In genomic region chr2:152349842-152350540, GRCm38 (mm10) we compare ENCODE assay signal across 8 mouse cellular contexts. TPM values are rescaled to one million over a fixed set of nuclear protein-coding genes. Genes with fewer than 3 reads are reported as not detected.
A peak's percentile ranks its signal among the peaks of the same experiment; 100 is the strongest.
DNase-seq lines count a peak whose midpoint lies in the region; ATAC-seq and TF ChIP-seq lines count a peak whose summit lies in the region.

No protein-coding gene starts in this region.

- H3K4me2 ChIP-seq in midbrain, postnatal 0 days (ENCODE audit: low read depth, low read length, poor library complexity, severe bottlenecking), result no peak overlapping the region
- H3K4me2 ChIP-seq in midbrain, embryonic 14.5 days (ENCODE audit: low read length), result no peak overlapping the region
- no peak overlapping the region for H3K4me2 ChIP-seq in forebrain, embryonic 13.5 days

- H3K9ac ChIP-seq in midbrain, postnatal 0 days (replicated peaks; ENCODE audit: low read length, poor library complexity, severe bottlenecking), result no peak overlapping the region
- H3K9ac ChIP-seq in midbrain, embryonic 14.5 days (replicated peaks; ENCODE audit: low read length), result no peak overlapping the region
- no peak overlapping the region for H3K9ac ChIP-seq in forebrain, embryonic 13.5 days

- DNase-seq in midbrain, postnatal 0 days (ENCODE audit: low spot score), result peak; percentile 46
- DNase-seq in midbrain, embryonic 14.5 days, result no peak
- DNase-seq in c-Kit-positive CD71-positive TER-119-positive erythroid progenitor cells, embryonic 14.5 days (ENCODE audit: low spot score), result peak; percentile 55
- DNase-seq in kidney, adult 2 months, result peak; percentile 87
- peak; percentile 72 for DNase-seq in lung, postnatal 10 days
- no peak for DNase-seq in testis, postnatal 10 days (ENCODE audit: low spot score)
- no peak for DNase-seq in thymus, postnatal 0 days (ENCODE audit: low spot score)

- 87% methylated on average over 7 of the region's 8 CpGs for WGBS in midbrain, postnatal 0 days
- 88% methylated on average over 8 of the region's 8 CpGs for WGBS in midbrain, embryonic 14.5 days
- 86% methylated on average over 8 of the region's 8 CpGs for WGBS in kidney, adult 2 months
- 89% methylated on average over 8 of the region's 8 CpGs for WGBS in forebrain, embryonic 13.5 days

- H3K36me3 ChIP-seq in midbrain, postnatal 0 days (ENCODE audit: insufficient read depth, low read length), result no peaks in the 10 kb centered on the region
- no peaks in the 10 kb centered on the region for H3K36me3 ChIP-seq in midbrain, embryonic 14.5 days (ENCODE audit: control insufficient read depth, insufficient read depth, low read length)
- H3K36me3 ChIP-seq in kidney, adult 2 months (ENCODE audit: control insufficient read depth, insufficient read depth, low read length), result no peaks in the 10 kb centered on the region
- no peaks in the 10 kb centered on the region for H3K36me3 ChIP-seq in forebrain, embryonic 13.5 days (ENCODE audit: poor library complexity, severe bottlenecking)

- no peak for TF ChIP-seq POLR2A in kidney, adult 2 months (IDR thresholded peaks at IDR 0.05; ENCODE audit: low read depth, low read length)

- no peaks in the 10 kb centered on the region for H3K9me3 ChIP-seq in midbrain, postnatal 0 days (ENCODE audit: low read length)
- H3K9me3 ChIP-seq in midbrain, embryonic 14.5 days (ENCODE audit: control insufficient read depth, low read length), result no peaks in the 10 kb centered on the region
- H3K9me3 ChIP-seq in forebrain, embryonic 13.5 days (replicated peaks), result no peaks in the 10 kb centered on the region

- H3K27ac ChIP-seq in midbrain, postnatal 0 days (ENCODE audit: low read depth, low read length), result no peak overlapping the region
- no peak overlapping the region for H3K27ac ChIP-seq in midbrain, embryonic 14.5 days (replicated peaks; ENCODE audit: low read depth, low read length)
- H3K27ac ChIP-seq in kidney, adult 2 months (ENCODE audit: insufficient read depth, low read depth, low read length), result no peak overlapping the region
- H3K27ac ChIP-seq in forebrain, embryonic 13.5 days, result no peak overlapping the region

- TF ChIP-seq CTCF in midbrain, postnatal 0 days (IDR thresholded peaks at IDR 0.05), result no peak
- no peak for TF ChIP-seq CTCF in kidney, adult 2 months (conservative IDR thresholded peaks at IDR 0.05; ENCODE audit: insufficient read depth, insufficient read length, low read depth, low read length)

- no peaks in the 10 kb centered on the region for H3K4me1 ChIP-seq in midbrain, postnatal 0 days (ENCODE audit: insufficient read depth, low read length)
- H3K4me1 ChIP-seq in midbrain, embryonic 14.5 days (ENCODE audit: control insufficient read depth, insufficient read depth, low read length), result no peaks in the 10 kb centered on the region
- H3K4me1 ChIP-seq in kidney, adult 2 months (ENCODE audit: control insufficient read depth, insufficient read depth, low read length), result no peaks in the 10 kb centered on the region
- 0 out of 2 replicates have a peak, but pooled peaks cover 3% of the 10 kb centered on the region for H3K4me1 ChIP-seq in forebrain, embryonic 13.5 days

- ATAC-seq in midbrain, postnatal 0 days (ENCODE audit: low FRiP score), result no peak
- no peak for ATAC-seq in midbrain, embryonic 14.5 days (ENCODE audit: low FRiP score, low TSS enrichment)
- ATAC-seq in forebrain, embryonic 13.5 days, result no peak

- H3K4me3 ChIP-seq in midbrain, postnatal 0 days (ENCODE audit: low read depth, low read length), result no peak overlapping the region
- no peak overlapping the region for H3K4me3 ChIP-seq in midbrain, embryonic 14.5 days (replicated peaks; ENCODE audit: low read depth, low read length)
- H3K4me3 ChIP-seq in kidney, adult 2 months (ENCODE audit: insufficient read depth, low read depth, low read length), result no peak overlapping the region
- no peak overlapping the region for H3K4me3 ChIP-seq in forebrain, embryonic 13.5 days

- H3K27me3 ChIP-seq in midbrain, postnatal 0 days (ENCODE audit: insufficient read depth, low read length), result no peaks in the 10 kb centered on the region
- H3K27me3 ChIP-seq in midbrain, embryonic 14.5 days (ENCODE audit: control insufficient read depth, insufficient read depth, low read length), result 0 out of 2 replicates have a peak, but pooled peaks cover 3% of the 10 kb centered on the region
- H3K27me3 ChIP-seq in kidney, adult 2 months (replicated peaks; ENCODE audit: control insufficient read depth, insufficient read depth, low read length), result no peaks in the 10 kb centered on the region
- 0 out of 2 replicates have a peak, but pooled peaks cover 4% of the 10 kb centered on the region for H3K27me3 ChIP-seq in forebrain, embryonic 13.5 days

RNA-seq across cellular contexts. Expression of gene Trib3, which starts 6.2 kb away (rescaled TPM):
- 3.0 and 4.2 TPM in 2 replicates for total RNA-seq in midbrain, postnatal 0 days (2014; rRNA removed)
- polyA plus RNA-seq in midbrain, postnatal 0 days (2015; fragmentation: Nextera tagmentation; extraction: Ambion mirVana), result 3.0 and 3.4 TPM in 2 replicates
- polyA plus RNA-seq in midbrain, embryonic 14.5 days (2014; fragmentation: Nextera tagmentation; extraction: Ambion mirVana), result 0.62 and 1.2 TPM in 2 replicates
- polyA plus RNA-seq in kidney, adult 2 months (2012; rRNA removed), result 1.4 and 1.5 TPM in 2 replicates
- 0.79 and 0.97 TPM in 2 replicates for polyA plus RNA-seq in forebrain, embryonic 13.5 days (2015; fragmentation: Nextera tagmentation; extraction: Ambion mirVana)
- polyA plus RNA-seq in thymus, postnatal 0 days (2015; fragmentation: Nextera tagmentation; extraction: Ambion mirVana), result 1.4 and 1.6 TPM in 2 replicates

RNA-seq across cellular contexts. Expression of gene Rbck1, which starts 17.5 kb away (rescaled TPM):
- 117 and 118 TPM in 2 replicates for total RNA-seq in midbrain, postnatal 0 days (2014; rRNA removed)
- 90.5 and 92.0 TPM in 2 replicates for polyA plus RNA-seq in midbrain, postnatal 0 days (2015; fragmentation: Nextera tagmentation; extraction: Ambion mirVana)
- 108 and 109 TPM in 2 replicates for polyA plus RNA-seq in midbrain, embryonic 14.5 days (2014; fragmentation: Nextera tagmentation; extraction: Ambion mirVana)
- polyA plus RNA-seq in kidney, adult 2 months (2012; rRNA removed), result 150 and 155 TPM in 2 replicates
- polyA plus RNA-seq in forebrain, embryonic 13.5 days (2015; fragmentation: Nextera tagmentation; extraction: Ambion mirVana), result 88.4 and 97.6 TPM in 2 replicates
- 131 and 138 TPM in 2 replicates for polyA plus RNA-seq in thymus, postnatal 0 days (2015; fragmentation: Nextera tagmentation; extraction: Ambion mirVana)

RNA-seq across cellular contexts. Expression of gene Nrsn2, which starts 26.4 kb away (rescaled TPM):
- 72.5 and 80.2 TPM in 2 replicates for total RNA-seq in midbrain, postnatal 0 days (2014; rRNA removed)
- polyA plus RNA-seq in midbrain, postnatal 0 days (2015; fragmentation: Nextera tagmentation; extraction: Ambion mirVana), result 103 and 111 TPM in 2 replicates
- polyA plus RNA-seq in midbrain, embryonic 14.5 days (2014; fragmentation: Nextera tagmentation; extraction: Ambion mirVana), result 40.1 and 49.0 TPM in 2 replicates
- polyA plus RNA-seq in kidney, adult 2 months (2012; rRNA removed), result 0.12 and 0.50 TPM in 2 replicates
- polyA plus RNA-seq in forebrain, embryonic 13.5 days (2015; fragmentation: Nextera tagmentation; extraction: Ambion mirVana), result 11.8 and 16.4 TPM in 2 replicates
- polyA plus RNA-seq in thymus, postnatal 0 days (2015; fragmentation: Nextera tagmentation; extraction: Ambion mirVana), result not detected in 2 replicates

RNA-seq across cellular contexts. Expression of gene Sox12, which starts 47.9 kb away (rescaled TPM):
- 45.3 and 55.7 TPM in 2 replicates for total RNA-seq in midbrain, postnatal 0 days (2014; rRNA removed)
- polyA plus RNA-seq in midbrain, postnatal 0 days (2015; fragmentation: Nextera tagmentation; extraction: Ambion mirVana), result 9.4 and 10.8 TPM in 2 replicates
- 21.9 and 25.4 TPM in 2 replicates for polyA plus RNA-seq in midbrain, embryonic 14.5 days (2014; fragmentation: Nextera tagmentation; extraction: Ambion mirVana)
- polyA plus RNA-seq in kidney, adult 2 months (2012; rRNA removed), result 9.1 and 9.5 TPM in 2 replicates
- 15.8 and 17.6 TPM in 2 replicates for polyA plus RNA-seq in forebrain, embryonic 13.5 days (2015; fragmentation: Nextera tagmentation; extraction: Ambion mirVana)
- 0.91 and 1.2 TPM in 2 replicates for polyA plus RNA-seq in thymus, postnatal 0 days (2015; fragmentation: Nextera tagmentation; extraction: Ambion mirVana)

RNA-seq across cellular contexts. Expression of gene Tbc1d20, which starts 56.4 kb away (rescaled TPM):
- total RNA-seq in midbrain, postnatal 0 days (2014; rRNA removed), result 53.5 and 57.1 TPM in 2 replicates
- 26.9 and 27.4 TPM in 2 replicates for polyA plus RNA-seq in midbrain, postnatal 0 days (2015; fragmentation: Nextera tagmentation; extraction: Ambion mirVana)
- polyA plus RNA-seq in midbrain, embryonic 14.5 days (2014; fragmentation: Nextera tagmentation; extraction: Ambion mirVana), result 23.3 and 28.8 TPM in 2 replicates
- 54.6 and 59.5 TPM in 2 replicates for polyA plus RNA-seq in kidney, adult 2 months (2012; rRNA removed)
- 29.5 and 31.6 TPM in 2 replicates for polyA plus RNA-seq in forebrain, embryonic 13.5 days (2015; fragmentation: Nextera tagmentation; extraction: Ambion mirVana)
- 28.5 and 31.1 TPM in 2 replicates for polyA plus RNA-seq in thymus, postnatal 0 days (2015; fragmentation: Nextera tagmentation; extraction: Ambion mirVana)

Comparison
In these comparisons a context has a peak if more than half of its experiments do, and no peak if none do; other contexts are left out.
1. DNase-seq: peak in midbrain, postnatal 0 days (single experiment), c-Kit-positive CD71-positive TER-119-positive erythroid progenitor cells, embryonic 14.5 days (single experiment), kidney, adult 2 months (single experiment) and lung, postnatal 10 days (single experiment); none in midbrain, embryonic 14.5 days (single experiment), testis, postnatal 10 days (single experiment) and thymus, postnatal 0 days (single experiment).